Mouse (Mus musculus) erythroblast, embryonic 14.5 days (primary cell): ENCODE results near the gene Sema4g. TPM values are rescaled to one million over a fixed set of nuclear protein-coding genes. Genes with fewer than 3 reads are reported as not detected.

Experiments
- H3K27me3 ChIP-seq: 2 replicates; pipeline ENCODE4 v1.6.1; 2012; ENCODE audit warnings: inconsistent platforms; ENCODE audit not compliant: control insufficient read depth
- H3K36me3 ChIP-seq: 2 replicates; pipeline ENCODE4 v1.6.1; 2012; ENCODE audit warnings: mild to moderate bottlenecking, inconsistent platforms; ENCODE audit not compliant: control insufficient read depth
- H3K4me1 ChIP-seq: 2 replicates; pipeline ENCODE4 v1.6.1; 2012; ENCODE audit warnings: inconsistent platforms; ENCODE audit not compliant: control insufficient read depth
- H3K4me3 ChIP-seq: replicated peaks from 2 replicates; pipeline ENCODE3; 2012; ENCODE audit warnings: moderate library complexity, mild to moderate bottlenecking, inconsistent platforms
- H3K9me3 ChIP-seq: 2 replicates; pipeline ENCODE4 v1.6.1; 2012; ENCODE audit warnings: low read length, inconsistent platforms, mixed read lengths; ENCODE audit not compliant: control insufficient read depth
- GATA1 ChIP-seq: IDR thresholded peaks from 2 replicates; pipeline ENCODE4 v1.6.1; 2012; ENCODE audit warnings: low read length, inconsistent platforms, mixed read lengths
- TAL1 ChIP-seq: IDR thresholded peaks from 3 replicates; pipeline ENCODE4 v1.6.1; 2012; ENCODE audit warnings: low read length, inconsistent platforms, mixed read lengths
- polyA plus RNA-seq: library from polyadenylated mRNA; stranded (reverse); fragments of >175 nt; gene quantifications from 2 replicates; pipeline ENCODE4 v1.2.3, GENCODE M21; 2012

Gene Sema4g
- polyA plus RNA-seq, 1 experiment, result 0.05 TPM

DNA sequence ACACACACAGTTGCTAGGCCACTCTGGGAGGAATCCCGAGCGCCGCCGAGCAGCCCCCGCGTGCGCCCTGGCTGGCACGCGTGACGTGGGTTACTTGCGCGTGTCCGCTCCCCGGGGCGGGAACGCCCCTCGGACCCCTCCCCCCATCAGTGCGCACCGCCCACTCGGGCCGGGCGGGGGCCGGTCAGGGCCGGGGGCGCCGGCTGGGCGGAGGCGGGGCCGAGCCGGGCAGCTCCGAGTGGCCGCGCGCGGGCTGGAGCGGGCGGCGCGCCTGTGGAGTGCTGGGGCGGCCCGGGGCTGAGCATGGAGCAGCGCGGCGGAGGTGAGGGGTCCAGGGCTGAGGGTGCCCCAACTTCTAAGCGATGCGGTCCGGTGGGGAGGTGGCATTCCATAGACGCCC is 29.0 kb downstream of the Sema4g start:
- Histone ChIP-seq H3K36me3 (peaks cover 1% of the 10 kb centered on the region; the same call in 1 of the 2 replicates), H3K27me3 (peaks cover 42% of the 10 kb centered on the region), H3K9me3 (no peaks in the 10 kb centered on the region), H3K4me3 (peak overlapping the region; percentile 59), H3K4me1 (peaks cover 44% of the 10 kb centered on the region)
- TF ChIP-seq TAL1 (no peak), GATA1 (no peak)

DNA sequence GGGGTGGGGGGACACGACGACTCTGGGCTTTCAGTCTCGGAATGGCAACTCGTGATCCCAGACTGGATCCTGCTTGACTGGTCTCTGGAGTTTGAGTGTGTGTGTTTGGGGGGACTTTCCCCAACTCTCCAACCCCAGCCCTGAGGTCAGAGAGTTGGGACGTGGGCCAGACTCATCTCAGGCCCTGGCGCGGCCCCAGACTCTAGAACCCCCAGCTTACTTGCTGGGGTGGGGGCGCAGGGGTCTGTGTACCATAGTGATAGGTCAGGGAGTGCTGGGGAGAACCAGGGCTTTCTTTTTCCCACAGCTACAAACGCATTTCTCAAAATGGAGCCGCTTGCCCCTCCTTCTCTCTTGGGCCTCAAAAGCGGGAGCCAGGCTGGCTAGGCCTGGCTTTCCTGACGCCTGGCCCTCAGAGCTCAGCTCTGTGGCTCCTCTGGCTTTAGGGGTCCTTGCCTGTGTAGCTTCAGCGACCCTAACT is 29.5 kb downstream of the Sema4g start:
- no peaks in the 10 kb centered on the region for H3K9me3 ChIP-seq
- TF ChIP-seq GATA1 (no peak), TAL1 (no peak)
- no peaks in the 10 kb centered on the region; the same call in 1 of the 2 replicates for H3K36me3 ChIP-seq
- H3K4me1 ChIP-seq, result peaks cover 44% of the 10 kb centered on the region
- H3K27me3 ChIP-seq, result peaks cover 42% of the 10 kb centered on the region
- H3K4me3 ChIP-seq, result peak overlapping the region; percentile 59

DNA sequence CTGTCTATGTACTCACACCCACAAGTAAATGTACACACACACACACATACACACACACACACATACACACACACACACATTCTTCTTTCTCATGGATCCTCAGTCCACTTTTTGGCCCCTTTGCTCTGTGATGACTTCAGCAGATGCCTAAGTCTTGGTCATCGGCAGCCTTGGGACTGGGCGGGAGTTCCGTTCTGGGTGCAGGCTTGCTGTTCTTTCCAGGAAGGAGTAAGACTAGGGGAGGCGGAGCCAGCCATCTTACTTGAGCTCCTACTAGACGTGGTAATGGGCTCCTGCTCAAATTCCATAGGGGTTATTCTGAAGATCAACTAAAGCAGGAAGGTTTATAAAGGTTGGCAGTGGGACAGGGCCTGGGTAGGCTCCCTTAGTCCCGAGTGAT is 31.4 kb downstream of the Sema4g start:
- peaks cover 36% of the 10 kb centered on the region for H3K27me3 ChIP-seq
- H3K9me3 ChIP-seq, result no peaks in the 10 kb centered on the region
- peaks cover 27% of the 10 kb centered on the region for H3K4me1 ChIP-seq
- no peak overlapping the region for H3K4me3 ChIP-seq
- peaks cover 9% of the 10 kb centered on the region for H3K36me3 ChIP-seq
- TF ChIP-seq GATA1 (no peak), TAL1 (no peak)

DNA sequence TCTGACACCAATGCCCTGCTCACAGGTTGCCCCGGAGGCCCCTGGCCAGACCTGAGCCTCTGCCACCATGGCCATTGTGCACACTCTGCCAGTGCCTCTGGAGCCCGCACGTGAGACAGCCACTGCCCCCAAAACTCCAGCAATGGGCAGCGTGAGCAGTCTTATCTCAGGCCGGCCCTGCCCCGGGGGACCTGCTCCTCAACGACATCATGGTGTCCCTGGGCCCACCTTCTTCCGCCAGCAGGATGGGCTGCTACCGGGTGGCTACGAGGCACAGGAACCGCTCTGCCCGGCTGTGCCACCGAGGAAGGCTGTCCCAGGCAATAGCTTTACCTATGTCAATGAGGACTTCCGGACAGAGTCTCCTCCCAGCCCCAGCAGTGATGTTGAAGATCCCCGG is 32.5 kb downstream of the Sema4g start:
- Histone ChIP-seq H3K27me3 (peaks cover 26% of the 10 kb centered on the region), H3K4me3 (no peak overlapping the region), H3K36me3 (peaks cover 18% of the 10 kb centered on the region), H3K4me1 (peaks cover 17% of the 10 kb centered on the region), H3K9me3 (no peaks in the 10 kb centered on the region)
- TF ChIP-seq GATA1, result no peak
- TF ChIP-seq TAL1, result no peak

DNA sequence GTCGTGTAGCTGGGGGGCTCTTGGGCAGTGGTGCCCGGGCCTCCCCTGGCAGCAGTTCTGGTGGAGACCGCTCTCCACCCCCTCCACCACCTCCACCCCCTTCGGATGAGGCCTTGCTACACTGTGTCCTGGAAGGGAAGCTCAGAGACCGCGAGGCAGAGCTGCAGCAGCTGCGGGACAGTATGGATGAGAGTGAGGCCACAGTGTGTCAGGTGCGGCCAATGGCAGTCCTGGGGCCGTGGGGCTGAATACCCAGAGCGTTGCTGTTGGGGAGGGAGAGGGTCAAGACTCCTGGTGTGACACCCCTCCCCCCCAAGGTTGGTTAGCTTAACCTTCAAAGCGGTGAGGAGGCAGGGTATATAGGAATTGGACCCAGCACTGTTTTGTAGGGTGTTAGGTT is 35.1 kb downstream of the Sema4g start:
- peaks cover under 1% of the 10 kb centered on the region; the same call in 1 of the 2 replicates for H3K27me3 ChIP-seq
- H3K4me3 ChIP-seq, result no peak overlapping the region
- peaks cover 24% of the 10 kb centered on the region for H3K36me3 ChIP-seq
- no peaks in the 10 kb centered on the region; the same call in 1 of the 2 replicates for H3K4me1 ChIP-seq
- no peaks in the 10 kb centered on the region for H3K9me3 ChIP-seq
- TF ChIP-seq GATA1 (no peak), TAL1 (no peak)

DNA sequence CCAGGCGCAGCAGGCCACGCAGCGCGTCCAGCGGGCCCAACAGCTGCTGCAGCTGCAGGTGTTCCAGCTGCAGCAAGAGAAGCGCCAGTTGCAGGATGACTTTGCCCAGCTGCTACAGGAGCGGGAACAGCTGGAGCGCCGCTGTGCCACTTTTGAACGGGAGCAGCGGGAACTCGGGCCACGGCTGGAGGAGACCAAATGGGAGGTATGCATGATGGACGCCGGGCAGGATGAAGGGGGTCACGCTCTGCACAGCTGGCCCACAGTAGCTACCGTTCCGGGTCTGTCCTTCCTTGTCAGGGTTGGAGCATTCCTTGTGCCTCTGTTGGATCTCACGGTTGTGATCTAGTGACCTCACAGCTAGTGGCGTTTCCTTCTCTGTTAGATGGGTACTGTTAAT is 35.9 kb downstream of the Sema4g start:
- no peaks in the 10 kb centered on the region for H3K27me3 ChIP-seq
- no peaks in the 10 kb centered on the region for H3K9me3 ChIP-seq
- TF ChIP-seq TAL1 (no peak), GATA1 (no peak)
- peaks cover 24% of the 10 kb centered on the region for H3K36me3 ChIP-seq
- no peak overlapping the region for H3K4me3 ChIP-seq
- H3K4me1 ChIP-seq, result no peaks in the 10 kb centered on the region; the same call in 1 of the 2 replicates

DNA sequence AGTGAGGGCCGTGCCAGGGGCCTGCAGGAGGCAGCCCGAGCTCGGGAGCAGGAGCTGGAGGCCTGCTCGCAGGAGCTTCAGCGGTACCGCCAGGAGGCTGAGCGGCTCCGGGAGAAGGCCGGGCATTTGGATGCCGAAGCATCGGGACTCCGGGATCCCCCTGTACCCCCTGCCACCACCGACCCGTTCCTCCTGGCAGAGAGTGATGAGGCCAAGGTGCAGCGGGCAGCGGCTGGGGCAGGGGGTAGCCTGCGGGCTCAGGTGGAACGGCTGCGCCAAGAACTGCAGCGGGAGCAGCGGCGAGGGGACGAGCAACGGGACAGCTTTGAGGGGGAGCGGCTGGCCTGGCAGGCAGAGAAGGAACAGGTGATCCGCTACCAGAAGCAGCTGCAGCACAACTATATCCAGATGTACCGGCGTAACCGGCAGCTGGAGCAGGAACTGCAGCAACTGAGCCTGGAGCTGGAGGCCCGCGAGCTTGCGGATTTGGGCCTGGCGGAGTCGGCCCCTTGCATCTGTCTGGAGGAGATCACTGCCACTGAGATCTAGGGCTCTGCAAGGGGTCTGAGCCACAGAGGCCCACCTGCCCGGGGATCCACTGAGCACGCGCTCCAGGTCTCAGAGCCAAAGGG is 37.2 kb downstream of the Sema4g start:
- TF ChIP-seq GATA1 (no peak), TAL1 (no peak)
- H3K4me1 ChIP-seq, result peaks cover 8% of the 10 kb centered on the region
- peaks cover 24% of the 10 kb centered on the region for H3K36me3 ChIP-seq
- H3K27me3 ChIP-seq, result no peaks in the 10 kb centered on the region
- no peak overlapping the region for H3K4me3 ChIP-seq
- H3K9me3 ChIP-seq, result no peaks in the 10 kb centered on the region

- TF ChIP-seq TAL1 (no peak), GATA1 (no peak)
- H3K36me3 ChIP-seq, result peaks cover 24% of the 10 kb centered on the region
- H3K27me3 ChIP-seq, result no peaks in the 10 kb centered on the region
- no peaks in the 10 kb centered on the region for H3K9me3 ChIP-seq
- H3K4me1 ChIP-seq, result peaks cover 8% of the 10 kb centered on the region
- H3K4me3 ChIP-seq, result no peak overlapping the region
Observed at GRCm38 (mm10) chr19:45026958-45027670, 38.2 kb downstream of the Sema4g start.

DNA sequence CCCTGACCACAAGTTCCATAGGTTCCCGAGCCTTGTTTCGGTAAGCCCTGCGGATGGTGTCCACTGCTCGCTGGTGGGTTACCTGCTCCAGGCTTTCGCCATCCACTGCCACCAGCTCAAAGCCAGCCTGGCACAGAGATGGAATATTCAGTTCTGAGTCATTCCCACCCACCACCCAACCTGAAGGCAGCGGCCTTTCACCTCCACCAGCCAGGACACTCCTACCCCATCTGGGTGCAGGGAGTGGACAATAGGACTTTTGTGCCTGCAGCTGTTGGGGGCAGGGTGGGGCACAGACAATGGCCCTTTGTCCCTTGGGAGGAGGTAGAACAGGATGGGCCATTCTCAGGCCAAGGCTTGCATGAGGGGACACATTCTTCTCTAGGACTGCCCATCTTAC is 38.9 kb downstream of the Sema4g start:
- no peaks in the 10 kb centered on the region for H3K9me3 ChIP-seq
- peaks cover 8% of the 10 kb centered on the region for H3K4me1 ChIP-seq
- peaks cover 24% of the 10 kb centered on the region for H3K36me3 ChIP-seq
- no peaks in the 10 kb centered on the region for H3K27me3 ChIP-seq
- TF ChIP-seq GATA1, result no peak
- no peak for TF ChIP-seq TAL1
- H3K4me3 ChIP-seq, result no peak overlapping the region
